Mouse (Mus musculus): ENCODE data around the gene Arsb. TPM values are rescaled to one million over a fixed set of nuclear protein-coding genes. Genes with fewer than 3 reads are reported as not detected.
"Not testable (repeated sequence)": the region's sequence is repeated elsewhere in the genome, so short reads cannot be mapped to it uniquely, and the experiment has no call there.

Arsb gene
- polyA plus RNA-seq, 1 experiment from 2014 or later, result 4.1 TPM

DNA sequence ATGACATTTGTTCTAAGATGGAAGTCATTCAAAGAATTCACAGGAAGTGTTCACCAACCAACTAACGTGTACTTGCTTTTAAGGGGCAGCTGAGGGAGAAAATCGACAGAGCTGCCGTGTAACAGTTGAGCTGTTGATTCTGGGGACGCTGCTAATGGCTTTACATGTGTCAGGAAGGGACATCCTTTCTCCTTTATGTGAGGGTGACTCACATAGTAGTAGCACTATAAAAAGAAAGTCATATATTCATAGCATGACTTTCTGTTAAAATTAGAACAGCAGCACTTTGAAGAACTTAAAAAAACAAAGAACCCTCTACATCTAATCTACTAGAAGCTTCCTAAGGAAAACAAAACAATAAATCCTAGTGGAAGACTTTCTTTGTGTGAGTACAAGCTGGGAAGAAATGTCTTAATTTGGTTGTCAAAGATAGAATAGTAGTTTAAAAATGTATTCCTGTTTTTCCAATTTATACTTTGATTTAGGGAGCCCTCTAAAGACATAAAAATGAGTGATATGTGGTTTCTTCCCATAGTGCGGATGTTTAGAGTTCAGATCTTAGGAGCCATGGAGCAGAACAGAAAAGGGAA lies 25.7 kb downstream of the Arsb start:
- H3K36me3 ChIP-seq (replicated peaks; ENCODE audit: insufficient read depth, low read length), result 0 out of 2 replicates have a peak, but pooled peaks cover 2% of the 10 kb centered on the region
- no peaks in the 10 kb centered on the region for H3K9me3 ChIP-seq (ENCODE audit: low read length)
- 64% methylated on average over 5 of the region's 5 CpGs for whole genome bisulfite sequencing (ENCODE audit: insufficient replicate concordance)

DNA sequence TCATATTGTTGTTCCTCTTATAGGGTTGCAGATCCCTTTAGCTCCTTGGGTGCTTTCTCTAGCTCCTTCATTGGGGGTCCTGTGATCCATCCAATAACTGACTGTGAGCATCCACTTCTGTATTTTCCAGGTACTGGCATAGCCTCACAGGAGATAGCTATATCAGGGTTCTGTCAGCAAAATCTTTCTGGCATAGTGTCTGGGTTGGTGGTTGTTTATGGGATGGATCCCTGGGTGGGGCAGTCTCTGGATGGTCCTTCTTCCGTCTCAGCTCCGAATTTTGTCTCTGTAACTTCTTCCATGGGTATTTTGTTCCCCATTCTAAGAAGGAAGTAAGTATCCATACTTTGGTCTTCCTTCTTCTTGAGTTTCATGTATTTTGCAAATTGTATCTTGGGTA lies 38.9 kb downstream of the Arsb start:
- H3K9ac ChIP-seq (replicated peaks); H3K27me3 ChIP-seq (ENCODE audit: insufficient read depth, low read length); H3K36me3 ChIP-seq (replicated peaks; ENCODE audit: insufficient read depth, low read length); H3K9me3 ChIP-seq (ENCODE audit: low read length); H3K4me2 ChIP-seq (ENCODE audit: low read depth, low read length); DNase-seq; H3K4me3 ChIP-seq (ENCODE audit: low read depth, low read length); H3K4me1 ChIP-seq (ENCODE audit: insufficient read depth); H3K27ac ChIP-seq (ENCODE audit: low read depth); ATAC-seq: not testable (repeated sequence)
- WGBS (ENCODE audit: insufficient replicate concordance), result 70% methylated on average over 2 of the region's 2 CpGs

More for the DNA sequence above, 25.7 kb downstream of the Arsb start:
- Histone ChIP-seq H3K4me1 (ENCODE audit: insufficient read depth) (no peaks in the 10 kb centered on the region), H3K4me3 (ENCODE audit: low read depth, low read length) (no peak overlapping the region), H3K4me2 (ENCODE audit: low read depth, low read length) (no peak overlapping the region), H3K9ac (replicated peaks) (no peak overlapping the region), H3K27me3 (ENCODE audit: insufficient read depth, low read length) (no peaks in the 10 kb centered on the region), H3K27ac (ENCODE audit: low read depth) (no peak overlapping the region)
- ATAC-seq (no peak), DNase-seq (no peak)
- no peak for TF ChIP-seq CTCF (IDR thresholded peaks at IDR 0.05; ENCODE audit: low read depth)
- TF ChIP-seq EP300 (IDR thresholded peaks at IDR 0.05; ENCODE audit: low read depth), result no peak

DNA sequence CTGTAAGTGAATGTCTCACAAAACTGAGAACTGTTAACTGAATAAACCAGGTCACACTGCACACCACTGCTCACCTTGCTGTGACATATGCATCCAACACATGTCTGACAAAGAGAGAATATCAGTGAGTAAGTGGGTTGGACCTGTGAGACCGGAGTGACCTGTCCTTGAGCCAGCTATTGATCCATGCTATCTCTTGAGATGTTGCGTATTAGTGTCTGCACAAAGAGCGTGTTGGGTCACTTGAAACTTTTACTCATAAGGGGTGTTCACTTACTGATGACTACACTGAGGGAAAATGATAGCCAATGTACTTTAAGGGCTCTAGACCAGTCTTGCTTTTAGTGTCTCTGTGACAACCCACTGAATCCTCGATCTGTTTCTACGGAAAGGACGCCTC lies 42.7 kb downstream of the Arsb start:
- 80% methylated on average over 6 of the region's 6 CpGs for WGBS (ENCODE audit: insufficient replicate concordance)
- H3K4me2 ChIP-seq (ENCODE audit: low read depth, low read length), result no peak overlapping the region
- H3K9ac ChIP-seq (replicated peaks), result no peak overlapping the region
- no peaks in the 10 kb centered on the region for H3K36me3 ChIP-seq (replicated peaks; ENCODE audit: insufficient read depth, low read length)
- no peak overlapping the region for H3K27ac ChIP-seq (ENCODE audit: low read depth)
- no peak for ATAC-seq
- DNase-seq, result no peak
- H3K27me3 ChIP-seq (ENCODE audit: insufficient read depth, low read length), result no peaks in the 10 kb centered on the region
- H3K4me1 ChIP-seq (ENCODE audit: insufficient read depth), result no peaks in the 10 kb centered on the region
- TF ChIP-seq CTCF (IDR thresholded peaks at IDR 0.05; ENCODE audit: low read depth) (no peak), EP300 (IDR thresholded peaks at IDR 0.05; ENCODE audit: low read depth) (no peak)
- H3K4me3 ChIP-seq (ENCODE audit: low read depth, low read length), result no peak overlapping the region
- no peaks in the 10 kb centered on the region for H3K9me3 ChIP-seq (ENCODE audit: low read length)

DNA sequence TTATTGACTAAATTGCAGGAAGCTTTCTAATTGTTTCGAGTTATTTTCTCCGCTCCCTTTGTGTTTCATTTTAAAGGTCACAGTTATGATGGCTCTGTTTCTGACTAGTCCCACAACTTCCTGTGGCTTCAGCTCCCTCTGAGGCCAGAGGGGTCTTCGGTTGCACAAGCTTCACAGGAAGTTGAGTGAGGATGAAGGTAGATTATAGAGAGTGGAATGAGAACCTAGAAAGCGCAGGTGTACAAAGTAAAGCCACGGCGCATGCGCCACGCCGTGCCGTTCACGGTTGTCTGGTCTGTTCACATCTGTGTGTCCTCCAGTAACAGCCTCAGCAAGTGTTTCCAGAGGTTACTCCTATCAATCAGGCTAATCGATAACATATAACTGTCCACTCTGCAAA lies 43.2 kb downstream of the Arsb start:
- H3K36me3 ChIP-seq (replicated peaks; ENCODE audit: insufficient read depth, low read length), result no peaks in the 10 kb centered on the region
- no peaks in the 10 kb centered on the region for H3K27me3 ChIP-seq (ENCODE audit: insufficient read depth, low read length)
- H3K4me3 ChIP-seq (ENCODE audit: low read depth, low read length), result no peak overlapping the region
- no peak overlapping the region for H3K9ac ChIP-seq (replicated peaks)
- WGBS (ENCODE audit: insufficient replicate concordance), result 79% methylated on average over 12 of the region's 12 CpGs
- ATAC-seq (no peak), DNase-seq (no peak)
- H3K4me2 ChIP-seq (ENCODE audit: low read depth, low read length), result no peak overlapping the region
- H3K27ac ChIP-seq (ENCODE audit: low read depth), result no peak overlapping the region
- TF ChIP-seq EP300 (IDR thresholded peaks at IDR 0.05; ENCODE audit: low read depth) (no peak), CTCF (IDR thresholded peaks at IDR 0.05; ENCODE audit: low read depth) (no peak)
- H3K4me1 ChIP-seq (ENCODE audit: insufficient read depth), result no peaks in the 10 kb centered on the region
- no peaks in the 10 kb centered on the region for H3K9me3 ChIP-seq (ENCODE audit: low read length)

DNA sequence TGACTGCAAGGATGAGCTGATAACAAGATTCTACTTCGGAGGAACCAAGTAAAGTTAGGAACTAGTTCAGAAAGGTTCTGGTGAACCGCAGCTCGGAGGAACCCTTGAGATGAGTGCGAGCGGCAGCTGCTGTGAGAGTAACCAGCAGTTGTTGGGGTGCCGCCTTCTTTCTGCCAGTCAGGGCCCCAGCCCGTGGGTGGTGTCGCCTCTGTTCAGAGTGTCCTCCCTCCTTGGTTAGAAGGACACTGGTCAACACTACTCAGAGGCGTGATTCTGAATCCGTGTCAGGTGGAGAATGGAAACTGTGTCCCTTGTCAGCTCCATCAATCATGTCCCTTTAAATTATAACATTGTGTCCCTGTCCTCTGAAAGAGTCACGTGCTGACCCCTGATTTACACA lies 43.7 kb downstream of the Arsb start:
- Histone ChIP-seq H3K4me2 (ENCODE audit: low read depth, low read length) (no peak overlapping the region), H3K4me3 (ENCODE audit: low read depth, low read length) (no peak overlapping the region), H3K9ac (replicated peaks) (no peak overlapping the region), H3K36me3 (replicated peaks; ENCODE audit: insufficient read depth, low read length) (no peaks in the 10 kb centered on the region), H3K4me1 (ENCODE audit: insufficient read depth) (no peaks in the 10 kb centered on the region), H3K27ac (ENCODE audit: low read depth) (no peak overlapping the region), H3K9me3 (ENCODE audit: low read length) (no peaks in the 10 kb centered on the region), H3K27me3 (ENCODE audit: insufficient read depth, low read length) (no peaks in the 10 kb centered on the region)
- TF ChIP-seq EP300 (IDR thresholded peaks at IDR 0.05; ENCODE audit: low read depth) (no peak), CTCF (IDR thresholded peaks at IDR 0.05; ENCODE audit: low read depth) (no peak)
- no peak for ATAC-seq
- 78% methylated on average over 11 of the region's 11 CpGs for WGBS (ENCODE audit: insufficient replicate concordance)
- no peak for DNase-seq

DNA sequence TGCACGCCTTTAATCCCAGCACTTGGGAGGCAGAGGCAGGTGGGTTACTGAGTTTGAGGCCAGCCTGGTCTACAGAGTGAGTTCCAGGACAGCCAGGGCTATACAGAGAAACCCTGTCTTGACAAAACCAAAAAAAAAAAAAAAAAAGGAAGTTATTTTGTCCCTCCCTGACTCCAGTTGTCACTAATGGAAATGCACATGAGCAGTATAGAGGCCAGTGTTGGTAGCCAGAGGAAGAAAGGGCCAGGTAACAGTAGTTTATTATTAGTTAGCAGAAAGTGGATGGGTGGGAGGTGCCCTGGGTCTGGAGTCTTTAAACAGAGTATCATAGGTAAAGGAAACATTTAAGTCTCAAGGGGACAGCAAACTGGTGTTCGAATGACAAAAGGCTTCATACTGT lies 44.7 kb downstream of the Arsb start:
- no peaks in the 10 kb centered on the region for H3K9me3 ChIP-seq (ENCODE audit: low read length)
- H3K4me2 ChIP-seq (ENCODE audit: low read depth, low read length), result no peak overlapping the region
- no peak for ATAC-seq
- H3K4me1 ChIP-seq (ENCODE audit: insufficient read depth), result no peaks in the 10 kb centered on the region
- H3K4me3 ChIP-seq (ENCODE audit: low read depth, low read length), result no peak overlapping the region
- DNase-seq, result no peak
- no peak overlapping the region for H3K27ac ChIP-seq (ENCODE audit: low read depth)
- no peaks in the 10 kb centered on the region for H3K36me3 ChIP-seq (replicated peaks; ENCODE audit: insufficient read depth, low read length)
- no peak for TF ChIP-seq CTCF (IDR thresholded peaks at IDR 0.05; ENCODE audit: low read depth)
- TF ChIP-seq EP300 (IDR thresholded peaks at IDR 0.05; ENCODE audit: low read depth), result no peak
- H3K27me3 ChIP-seq (ENCODE audit: insufficient read depth, low read length), result no peaks in the 10 kb centered on the region
- no peak overlapping the region for H3K9ac ChIP-seq (replicated peaks)
- WGBS (ENCODE audit: insufficient replicate concordance), result 83% methylated on average over 2 of the region's 2 CpGs

Measured in liver, postnatal 0 days (tissue).